Mouse (Mus musculus) subcutaneous adipose tissue, adult 2 months (tissue): Measurements from ENCODE around the gene Calml4. TPM values are rescaled to one million over a fixed set of nuclear protein-coding genes. Genes with fewer than 3 reads are reported as not detected.

ENCODE experiments used
- polyA plus RNA-seq: library from polyadenylated mRNA; depleted of rRNA; stranded (reverse); fragments of >200 nt; gene quantifications from 2 replicates; pipeline ENCODE4 v1.2.3, GENCODE M21; 2012; ENCODE audit warnings: low replicate concordance; rRNA removed

Gene Calml4
- polyA plus RNA-seq, result 4.0 and 10.6 TPM in 2 replicates

DNA sequence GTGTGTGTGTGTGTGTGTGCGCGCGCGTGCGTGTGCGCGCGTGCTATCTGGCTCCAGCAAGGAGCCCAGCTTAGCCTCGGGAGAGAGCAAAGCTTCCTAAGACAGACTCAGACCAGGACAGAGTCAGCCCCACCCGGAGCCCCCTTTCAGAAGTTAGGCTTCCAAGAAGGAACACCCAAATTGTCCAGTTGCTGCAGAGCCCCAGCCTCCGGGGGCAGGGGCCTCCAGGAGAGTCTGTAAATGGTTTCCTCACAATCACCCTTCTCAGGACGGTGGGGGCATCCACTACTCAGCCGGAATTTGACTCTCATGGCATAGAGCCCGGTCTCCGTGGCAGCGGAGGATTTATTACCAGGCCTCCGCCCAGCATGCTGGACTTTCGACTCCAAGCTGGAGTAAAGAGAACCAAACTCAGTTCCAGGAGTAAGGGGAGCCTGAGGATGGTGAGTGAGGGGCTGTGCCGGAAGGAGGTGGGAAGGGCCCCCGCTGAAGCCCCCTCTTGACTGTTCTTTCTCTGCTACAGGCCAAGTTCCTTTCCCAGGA, at the start of gene Calml4:
TSS of gene Calml4 (plus strand) at position 362 of the 543 bp plus-strand sequence.

DNA sequence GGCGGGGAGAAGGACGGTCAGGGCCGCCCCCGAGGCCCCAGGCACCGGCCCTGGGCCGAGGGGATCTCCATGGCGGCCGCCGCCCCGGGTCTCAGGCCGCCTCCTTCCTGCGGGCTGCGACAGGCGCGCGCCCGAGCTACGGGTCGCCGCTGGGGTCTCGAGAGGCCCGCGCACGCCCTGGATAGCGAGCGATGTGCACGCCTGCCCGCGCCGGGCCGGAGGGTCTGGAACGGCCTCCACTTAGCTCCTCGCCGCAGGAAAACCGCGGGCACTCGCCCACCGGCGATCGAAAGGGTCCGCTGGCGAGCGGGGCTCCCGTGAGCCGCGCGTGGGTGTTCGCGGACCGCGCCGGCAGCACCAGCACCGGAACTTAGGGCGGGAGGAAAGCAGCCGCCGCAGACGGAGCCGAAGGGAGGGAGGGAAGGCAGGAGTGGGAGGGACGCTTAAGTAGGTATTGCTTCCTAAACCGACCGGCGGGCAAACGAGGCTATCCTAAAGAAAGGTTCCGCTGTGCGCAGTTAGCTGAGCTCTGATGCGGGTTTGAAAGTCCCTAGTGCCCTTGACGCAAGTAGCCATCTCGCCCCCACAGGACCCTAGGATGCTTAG, 46.3 kb upstream of the Calml4 start, which contains the start of gene Fem1b:
TSS of gene Fem1b (minus strand) at position 419 of the 606 bp plus-strand sequence.

GRCm38 (mm10) chr9:62838506-62839171, 19.2 kb upstream of the Calml4 start, which contains the start of gene Cln6:
TSS of gene Cln6 (plus strand) at chr9:62838785.

Other genes starting within 250 kb of the Calml4 start
- 8.0 TPM in 2 replicates for gene Itga11, start 180.3 kb upstream of the Calml4 start, polyA plus RNA-seq
- 6.0 and 14.2 TPM in 2 replicates for gene Fem1b, start 46.1 kb upstream of the Calml4 start, polyA plus RNA-seq
- gene Cln6, start 19.3 kb upstream of the Calml4 start, polyA plus RNA-seq, result 31.7 and 74.8 TPM in 2 replicates
- gene Pias1, start 129.8 kb downstream of the Calml4 start, polyA plus RNA-seq, result 21.2 and 35.9 TPM in 2 replicates